Mouse (Mus musculus): ENCODE measurements around the gene Ptprf. TPM values are rescaled to one million over a fixed set of nuclear protein-coding genes. Genes with fewer than 3 reads are reported as not detected.

Gene Ptprf
- polyA plus RNA-seq, 1 experiment: 194 TPM

DNA sequence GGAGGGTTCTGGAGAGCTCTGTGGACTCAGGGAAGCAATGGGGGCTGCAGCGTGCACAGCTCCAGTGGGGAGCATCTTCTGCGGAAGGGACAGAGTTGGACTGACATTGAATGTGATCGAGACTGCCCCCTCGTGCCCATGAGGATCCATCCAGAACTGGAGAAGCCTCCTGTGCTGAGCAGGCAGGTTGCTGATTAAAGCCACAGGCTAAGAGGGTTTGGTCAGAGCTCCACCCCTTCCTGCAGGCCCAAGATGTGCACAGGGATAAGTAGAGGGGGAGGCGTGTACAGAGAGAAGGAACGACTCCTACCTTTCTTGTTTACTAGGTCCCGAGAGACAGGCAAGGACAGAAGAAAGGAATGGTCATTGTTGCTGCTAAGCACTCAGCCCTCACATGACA is 69.9 kb downstream of the Ptprf start:
- H3K36me3 ChIP-seq (ENCODE audit: control insufficient read depth, insufficient read depth, low read length, poor library complexity, severe bottlenecking): peaks cover 36% of the 10 kb centered on the region
- H3K4me3 ChIP-seq (ENCODE audit: low read depth, low read length): no peak overlapping the region
- peaks cover 4% of the 10 kb centered on the region for H3K4me1 ChIP-seq (ENCODE audit: control insufficient read depth, insufficient read depth, low read length)
- peak overlapping the region; percentile 19; the same call in 1 of the 2 replicates for H3K27ac ChIP-seq (ENCODE audit: insufficient read depth, low read length)
- TF ChIP-seq EP300 (IDR thresholded peaks at IDR 0.05; ENCODE audit: insufficient read depth, low read depth, low read length) (no peak), POLR2A (IDR thresholded peaks at IDR 0.05; ENCODE audit: insufficient read depth, low read length) (no peak), CTCF (IDR thresholded peaks at IDR 0.05; ENCODE audit: low read depth, low read length) (peak; percentile 37)
- H3K9me3 ChIP-seq (replicated peaks; ENCODE audit: control insufficient read depth, insufficient read depth, low read length, poor library complexity, severe bottlenecking): no peaks in the 10 kb centered on the region
- no peaks in the 10 kb centered on the region for H3K27me3 ChIP-seq (ENCODE audit: control insufficient read depth, insufficient read depth, low read length, poor library complexity, severe bottlenecking)
- H3K9ac ChIP-seq (ENCODE audit: low read depth, poor library complexity, severe bottlenecking): no peak overlapping the region

DNA sequence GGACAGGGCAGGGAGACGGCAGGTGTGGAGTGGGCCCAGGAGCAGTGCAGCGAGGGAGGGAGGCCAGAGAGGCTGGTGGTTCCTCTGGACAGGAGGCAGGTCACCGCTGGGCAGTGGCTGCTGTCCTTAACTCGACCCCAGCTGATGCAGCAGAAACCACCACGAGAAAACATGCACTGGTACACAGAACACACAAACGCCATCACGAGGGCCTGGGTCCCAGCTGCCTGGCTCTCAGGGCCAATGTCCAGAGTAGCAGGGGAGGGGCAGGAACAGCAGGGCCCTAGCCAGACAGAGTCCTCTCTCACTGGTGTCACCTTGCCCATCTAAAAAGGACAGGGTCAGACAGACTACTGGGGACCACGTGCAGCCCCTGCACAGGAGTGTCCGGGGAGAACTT is 70.4 kb downstream of the Ptprf start:
- Histone ChIP-seq H3K4me1 (ENCODE audit: control insufficient read depth, insufficient read depth, low read length) (peaks cover 4% of the 10 kb centered on the region), H3K9ac (ENCODE audit: low read depth, poor library complexity, severe bottlenecking) (no peak overlapping the region), H3K4me3 (ENCODE audit: low read depth, low read length) (no peak overlapping the region), H3K9me3 (replicated peaks; ENCODE audit: control insufficient read depth, insufficient read depth, low read length, poor library complexity, severe bottlenecking) (no peaks in the 10 kb centered on the region), H3K27ac (ENCODE audit: insufficient read depth, low read length) (no peak overlapping the region), H3K27me3 (ENCODE audit: control insufficient read depth, insufficient read depth, low read length, poor library complexity, severe bottlenecking) (no peaks in the 10 kb centered on the region), H3K36me3 (ENCODE audit: control insufficient read depth, insufficient read depth, low read length, poor library complexity, severe bottlenecking) (peaks cover 32% of the 10 kb centered on the region)
- no peak for TF ChIP-seq POLR2A (IDR thresholded peaks at IDR 0.05; ENCODE audit: insufficient read depth, low read length)
- TF ChIP-seq CTCF (IDR thresholded peaks at IDR 0.05; ENCODE audit: low read depth, low read length): no peak
- no peak for TF ChIP-seq EP300 (IDR thresholded peaks at IDR 0.05; ENCODE audit: insufficient read depth, low read depth, low read length)

DNA sequence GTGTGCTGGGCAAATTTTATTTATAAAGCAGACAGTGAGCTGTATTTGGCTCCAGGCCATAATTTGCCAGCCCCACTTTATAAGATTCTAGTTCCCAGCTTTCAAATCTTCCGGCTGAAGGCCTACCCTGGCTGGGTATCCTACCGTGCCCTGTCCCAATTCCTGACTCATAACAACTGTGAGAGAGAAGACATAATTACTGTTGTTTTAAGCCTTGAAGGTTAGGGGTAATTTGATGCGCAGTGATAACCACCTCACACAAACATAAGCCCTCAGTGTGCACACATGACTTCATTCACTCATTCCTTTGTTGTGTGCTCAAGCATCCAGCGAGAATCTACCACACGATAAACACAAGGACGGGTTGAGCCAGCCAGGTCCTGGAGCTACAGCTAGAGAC is 71.7 kb downstream of the Ptprf start:
- TF ChIP-seq POLR2A (IDR thresholded peaks at IDR 0.05; ENCODE audit: insufficient read depth, low read length) (no peak), EP300 (IDR thresholded peaks at IDR 0.05; ENCODE audit: insufficient read depth, low read depth, low read length) (no peak), CTCF (IDR thresholded peaks at IDR 0.05; ENCODE audit: low read depth, low read length) (no peak)
- Histone ChIP-seq H3K4me3 (ENCODE audit: low read depth, low read length) (no peak overlapping the region), H3K36me3 (ENCODE audit: control insufficient read depth, insufficient read depth, low read length, poor library complexity, severe bottlenecking) (peaks cover 30% of the 10 kb centered on the region), H3K9ac (ENCODE audit: low read depth, poor library complexity, severe bottlenecking) (no peak overlapping the region), H3K27me3 (ENCODE audit: control insufficient read depth, insufficient read depth, low read length, poor library complexity, severe bottlenecking) (no peaks in the 10 kb centered on the region), H3K4me1 (ENCODE audit: control insufficient read depth, insufficient read depth, low read length) (peaks cover 4% of the 10 kb centered on the region), H3K9me3 (replicated peaks; ENCODE audit: control insufficient read depth, insufficient read depth, low read length, poor library complexity, severe bottlenecking) (no peaks in the 10 kb centered on the region), H3K27ac (ENCODE audit: insufficient read depth, low read length) (no peak overlapping the region)

DNA sequence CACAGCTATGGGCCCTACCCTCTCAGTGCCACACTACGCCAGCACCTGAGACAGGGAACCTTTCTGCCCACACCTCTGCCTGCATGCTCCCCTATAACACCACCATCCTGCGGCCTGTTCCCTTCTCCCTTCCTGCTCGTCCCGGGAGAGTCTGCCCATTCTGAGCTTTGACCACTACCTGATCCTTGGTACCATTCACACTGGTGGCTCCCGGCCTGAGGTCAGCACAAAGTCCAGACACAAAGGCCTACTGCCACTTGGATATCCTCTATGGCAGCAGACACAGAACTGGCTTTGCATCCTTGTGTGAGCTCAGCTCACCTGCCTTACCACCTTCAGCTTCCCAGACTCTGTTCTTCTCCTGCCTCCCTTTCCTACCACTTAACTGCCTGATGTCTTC is 72.7 kb downstream of the Ptprf start:
- TF ChIP-seq EP300 (IDR thresholded peaks at IDR 0.05; ENCODE audit: insufficient read depth, low read depth, low read length): no peak
- no peak for TF ChIP-seq CTCF (IDR thresholded peaks at IDR 0.05; ENCODE audit: low read depth, low read length)
- TF ChIP-seq POLR2A (IDR thresholded peaks at IDR 0.05; ENCODE audit: insufficient read depth, low read length): no peak
- peaks cover 4% of the 10 kb centered on the region for H3K4me1 ChIP-seq (ENCODE audit: control insufficient read depth, insufficient read depth, low read length)
- no peaks in the 10 kb centered on the region for H3K27me3 ChIP-seq (ENCODE audit: control insufficient read depth, insufficient read depth, low read length, poor library complexity, severe bottlenecking)
- H3K27ac ChIP-seq (ENCODE audit: insufficient read depth, low read length): no peak overlapping the region
- H3K36me3 ChIP-seq (ENCODE audit: control insufficient read depth, insufficient read depth, low read length, poor library complexity, severe bottlenecking): peaks cover 30% of the 10 kb centered on the region
- no peak overlapping the region for H3K9ac ChIP-seq (ENCODE audit: low read depth, poor library complexity, severe bottlenecking)
- no peaks in the 10 kb centered on the region for H3K9me3 ChIP-seq (replicated peaks; ENCODE audit: control insufficient read depth, insufficient read depth, low read length, poor library complexity, severe bottlenecking)
- H3K4me3 ChIP-seq (ENCODE audit: low read depth, low read length): no peak overlapping the region

GRCm38 (mm10) chr4:118216726-118217595 is 74.2 kb downstream of the Ptprf start:
- H3K9ac ChIP-seq (ENCODE audit: low read depth, poor library complexity, severe bottlenecking): no peak overlapping the region
- H3K27me3 ChIP-seq (ENCODE audit: control insufficient read depth, insufficient read depth, low read length, poor library complexity, severe bottlenecking): no peaks in the 10 kb centered on the region
- TF ChIP-seq EP300 (IDR thresholded peaks at IDR 0.05; ENCODE audit: insufficient read depth, low read depth, low read length) (no peak), CTCF (IDR thresholded peaks at IDR 0.05; ENCODE audit: low read depth, low read length) (peak; percentile 82)
- peaks cover 39% of the 10 kb centered on the region for H3K36me3 ChIP-seq (ENCODE audit: control insufficient read depth, insufficient read depth, low read length, poor library complexity, severe bottlenecking)
- no peaks in the 10 kb centered on the region for H3K9me3 ChIP-seq (replicated peaks; ENCODE audit: control insufficient read depth, insufficient read depth, low read length, poor library complexity, severe bottlenecking)
- H3K4me1 ChIP-seq (ENCODE audit: control insufficient read depth, insufficient read depth, low read length): peaks cover 4% of the 10 kb centered on the region
- H3K4me3 ChIP-seq (ENCODE audit: low read depth, low read length): no peak overlapping the region
- no peak overlapping the region for H3K27ac ChIP-seq (ENCODE audit: insufficient read depth, low read length)

GRCm38 (mm10) chr4:118214891-118215290 is 76.3 kb downstream of the Ptprf start:
- Histone ChIP-seq H3K27ac (ENCODE audit: insufficient read depth, low read length) (no peak overlapping the region), H3K9ac (ENCODE audit: low read depth, poor library complexity, severe bottlenecking) (no peak overlapping the region), H3K36me3 (ENCODE audit: control insufficient read depth, insufficient read depth, low read length, poor library complexity, severe bottlenecking) (peaks cover 34% of the 10 kb centered on the region), H3K4me3 (ENCODE audit: low read depth, low read length) (no peak overlapping the region), H3K9me3 (replicated peaks; ENCODE audit: control insufficient read depth, insufficient read depth, low read length, poor library complexity, severe bottlenecking) (no peaks in the 10 kb centered on the region), H3K4me1 (ENCODE audit: control insufficient read depth, insufficient read depth, low read length) (peaks cover 6% of the 10 kb centered on the region), H3K27me3 (ENCODE audit: control insufficient read depth, insufficient read depth, low read length, poor library complexity, severe bottlenecking) (no peaks in the 10 kb centered on the region)
- TF ChIP-seq POLR2A (IDR thresholded peaks at IDR 0.05; ENCODE audit: insufficient read depth, low read length): no peak
- no peak for TF ChIP-seq EP300 (IDR thresholded peaks at IDR 0.05; ENCODE audit: insufficient read depth, low read depth, low read length)
- no peak for TF ChIP-seq CTCF (IDR thresholded peaks at IDR 0.05; ENCODE audit: low read depth, low read length)

Data from ES-Bruce4 (cell line).